In the genomic region with DNA sequence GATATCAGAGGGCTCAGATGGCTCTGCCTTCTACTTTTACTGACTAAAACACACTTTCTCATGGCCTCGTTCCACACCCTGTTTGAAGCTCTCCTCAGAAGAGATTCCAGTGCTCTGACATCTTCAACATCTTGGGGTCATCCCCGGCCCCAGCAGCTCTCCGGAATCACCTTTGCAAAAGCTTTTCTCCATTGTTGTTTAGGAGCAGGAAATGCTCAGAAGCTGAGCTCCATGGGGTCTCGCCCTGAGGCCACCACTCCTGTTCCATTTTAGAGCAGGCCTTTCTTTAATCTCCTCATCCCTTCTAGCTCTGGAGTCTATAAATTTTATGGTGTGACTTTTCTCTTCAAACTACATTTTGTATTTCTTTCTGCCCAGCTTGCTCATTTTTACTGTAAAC, we compare ENCODE assay signal across 24 mouse cellular contexts. TPM values are rescaled to one million over a fixed set of nuclear protein-coding genes. Genes with fewer than 3 reads are reported as not detected.
DNase-seq lines count a peak whose midpoint lies in the region; ATAC-seq and TF ChIP-seq lines count a peak whose summit lies in the region.
"Had no signal": no experiment of that assay in that cellular context is flagged by ENCODE, and none has a peak within 500 bp of the region (broad histone marks: within the 10 kb centered on the region; RNA-seq: fewer than 3 reads in every experiment).

No protein-coding gene starts in this region.

- no peak overlapping the region for H3K27ac ChIP-seq in heart, embryonic 10.5 days
- H3K27ac ChIP-seq in ES-Bruce4 (ENCODE audit: insufficient read depth, low read length): peak overlapping the region; percentile 47; the same call in 1 of the 2 replicates
- H3K27ac ChIP-seq in liver, embryonic 12.5 days: no peak overlapping the region
- H3K27ac ChIP-seq in hindbrain, embryonic 16.5 days (ENCODE audit: low read depth, low read length): no peak overlapping the region
- H3K27ac ChIP-seq: embryonic facial prominence, embryonic 10.5 days; embryonic facial prominence, embryonic 12.5 days; forebrain, embryonic 13.5 days; forebrain, embryonic 15.5 days had no signal

- no peak overlapping the region for H3K4me2 ChIP-seq in liver, embryonic 12.5 days
- no peak overlapping the region for H3K4me2 ChIP-seq in hindbrain, embryonic 16.5 days (ENCODE audit: low read length)
- H3K4me2 ChIP-seq: embryonic facial prominence, embryonic 12.5 days; forebrain, embryonic 13.5 days; forebrain, embryonic 15.5 days had no signal

- ATAC-seq in liver, embryonic 12.5 days: no peak
- ATAC-seq in hindbrain, embryonic 16.5 days: no peak
- ATAC-seq: activated CD4-positive, CD25-positive, alpha-beta regulatory T cell, adult 4 months; CD4-positive, CD25-positive, alpha-beta regulatory T cell, adult 4 months; forebrain, embryonic 13.5 days; forebrain, embryonic 15.5 days; forebrain, postnatal 0 days; Patski had no signal

- H3K4me1 ChIP-seq in heart, embryonic 10.5 days: peaks cover 15% of the 10 kb centered on the region
- peaks cover 7% of the 10 kb centered on the region for H3K4me1 ChIP-seq in ES-Bruce4 (ENCODE audit: control insufficient read depth, insufficient read depth, low read length)
- no peaks in the 10 kb centered on the region for H3K4me1 ChIP-seq in liver, embryonic 12.5 days
- peaks cover 8% of the 10 kb centered on the region for H3K4me1 ChIP-seq in hindbrain, embryonic 16.5 days (ENCODE audit: control insufficient read depth, insufficient read depth, low read depth, low read length)

- TF ChIP-seq POLR2A in ES-Bruce4 (IDR thresholded peaks at IDR 0.05; ENCODE audit: insufficient read depth, low read length): no peak

- WGBS in heart, embryonic 10.5 days: 73% methylated on average over 4 of the region's 4 CpGs
- WGBS in liver, embryonic 12.5 days (ENCODE audit: insufficient replicate concordance): 63% methylated on average over 4 of the region's 4 CpGs
- 81% methylated on average over 4 of the region's 4 CpGs for WGBS in hindbrain, embryonic 16.5 days

- no peaks in the 10 kb centered on the region for H3K9me3 ChIP-seq in heart, embryonic 10.5 days
- peaks cover 5% of the 10 kb centered on the region for H3K9me3 ChIP-seq in ES-Bruce4 (replicated peaks; ENCODE audit: control insufficient read depth, insufficient read depth, low read length, poor library complexity, severe bottlenecking)
- no peaks in the 10 kb centered on the region for H3K9me3 ChIP-seq in liver, embryonic 12.5 days (replicated peaks)
- no peaks in the 10 kb centered on the region for H3K9me3 ChIP-seq in hindbrain, embryonic 16.5 days (ENCODE audit: control insufficient read depth, low read length)
- H3K9me3 ChIP-seq: embryonic facial prominence, embryonic 10.5 days; embryonic facial prominence, embryonic 12.5 days; forebrain, embryonic 13.5 days; forebrain, embryonic 15.5 days; G1E had no signal

- H3K36me3 ChIP-seq in heart, embryonic 10.5 days: no peaks in the 10 kb centered on the region
- no peaks in the 10 kb centered on the region for H3K36me3 ChIP-seq in ES-Bruce4 (ENCODE audit: control insufficient read depth, insufficient read depth, low read length, poor library complexity, severe bottlenecking)
- no peaks in the 10 kb centered on the region for H3K36me3 ChIP-seq in liver, embryonic 12.5 days
- no peaks in the 10 kb centered on the region for H3K36me3 ChIP-seq in hindbrain, embryonic 16.5 days (ENCODE audit: control insufficient read depth, insufficient read depth, low read length)
- H3K36me3 ChIP-seq: embryonic facial prominence, embryonic 10.5 days; embryonic facial prominence, embryonic 12.5 days; forebrain, embryonic 15.5 days; G1E had no signal

- peak; percentile 31 for DNase-seq in heart, embryonic 10.5 days (ENCODE audit: low spot score)
- no peak for DNase-seq in heart, adult 18-20 months
- DNase-seq in R1 (ENCODE audit: low read depth, low spot score): peak; percentile 81
- DNase-seq: adrenal gland, adult 8-10 months; adrenal gland, postnatal 14 days; adrenal gland, postnatal 36 days; B cell, adult 2 months; cerebellum, adult 11-12 months; cerebellum, adult 2 months; cerebellum, adult 9-10 months; cerebellum, postnatal 10 days; cerebellum, postnatal 25 days; forebrain, postnatal 0 days had no signal

- TF ChIP-seq EP300 in ES-Bruce4 (IDR thresholded peaks at IDR 0.05; ENCODE audit: insufficient read depth, low read depth, low read length): 0 out of 2 replicates have a peak, but pooled peaks have one; percentile 63

- H3K9ac ChIP-seq in ES-Bruce4 (ENCODE audit: low read depth, poor library complexity, severe bottlenecking): no peak overlapping the region
- H3K9ac ChIP-seq in liver, embryonic 12.5 days: no peak overlapping the region
- no peak overlapping the region for H3K9ac ChIP-seq in hindbrain, embryonic 16.5 days (ENCODE audit: low read depth, low read length)
- H3K9ac ChIP-seq: embryonic facial prominence, embryonic 12.5 days; forebrain, embryonic 13.5 days; forebrain, embryonic 15.5 days; forebrain, postnatal 0 days had no signal

- no peak for TF ChIP-seq CTCF in ES-Bruce4 (IDR thresholded peaks at IDR 0.05; ENCODE audit: low read depth, low read length)

- H3K4me3 ChIP-seq in heart, embryonic 10.5 days: no peak overlapping the region
- no peak overlapping the region for H3K4me3 ChIP-seq in ES-Bruce4 (ENCODE audit: low read depth, low read length)
- no peak overlapping the region for H3K4me3 ChIP-seq in liver, embryonic 12.5 days
- H3K4me3 ChIP-seq in hindbrain, embryonic 16.5 days (ENCODE audit: low read length): no peak overlapping the region
- H3K4me3 ChIP-seq: embryonic facial prominence, embryonic 10.5 days; embryonic facial prominence, embryonic 12.5 days; forebrain, embryonic 13.5 days; forebrain, embryonic 15.5 days had no signal

- H3K27me3 ChIP-seq in heart, embryonic 10.5 days (ENCODE audit: insufficient read depth, poor library complexity, severe bottlenecking): no peaks in the 10 kb centered on the region
- no peaks in the 10 kb centered on the region for H3K27me3 ChIP-seq in ES-Bruce4 (ENCODE audit: control insufficient read depth, insufficient read depth, low read length, poor library complexity, severe bottlenecking)
- H3K27me3 ChIP-seq in liver, embryonic 12.5 days (replicated peaks): peaks cover 11% of the 10 kb centered on the region
- H3K27me3 ChIP-seq in hindbrain, embryonic 16.5 days (replicated peaks; ENCODE audit: control insufficient read depth, insufficient read depth, low read length): no peaks in the 10 kb centered on the region
- H3K27me3 ChIP-seq: embryonic facial prominence, embryonic 12.5 days; forebrain, embryonic 13.5 days; forebrain, embryonic 15.5 days; Patski had no signal

RNA-seq across cellular contexts. Expression of a gene that starts 6.5 kb away (rescaled TPM):
- polyA plus RNA-seq in heart, embryonic 10.5 days (2016; fragmentation: Nextera tagmentation; extraction: Ambion mirVana): 15.0 and 17.7 TPM in 2 replicates
- total RNA-seq in heart, adult 18-20 months (2021): 10 to 100 TPM; 33.5 to 36.7 TPM
- polyA plus RNA-seq in ES-Bruce4 (2011; ENCODE audit: insufficient read depth, insufficient read length, low read depth, missing spikeins): 20.2 and 25.8 TPM in 2 replicates
- 1.6 and 1.9 TPM in 2 replicates for polyA plus RNA-seq in liver, embryonic 12.5 days (2016; fragmentation: Nextera tagmentation; extraction: Ambion mirVana)
- polyA plus RNA-seq in hindbrain, embryonic 16.5 days (2015; fragmentation: Nextera tagmentation; extraction: Ambion mirVana): 70.1 and 75.4 TPM in 2 replicates
- polyA plus RNA-seq: activated CD4-positive, CD25-positive, alpha-beta regulatory T cell, adult 4 months had no signal

Comparison
In these comparisons a context has a peak if more than half of its experiments do, and no peak if none do; other contexts are left out.
1. DNase-seq: peak in heart, embryonic 10.5 days (single experiment) and R1 (single experiment); none in heart, adult 18-20 months (0 of 2).